Mouse (Mus musculus) kidney, postnatal 14 days (tissue): ENCODE results near the gene Kcnab1.
"Not testable (repeated sequence)": the region's sequence is repeated elsewhere in the genome, so short reads cannot be mapped to it uniquely, and the experiment has no call there.

Experiments used
- DNase-seq: peaks from one replicate; pipeline ENCODE4 v3.0.0; 2022; ENCODE audit warnings: mixed read lengths

The Kcnab1 gene

GRCm38 (mm10) chr3:65372552-65372951, 263.4 kb downstream of the Kcnab1 start:
- no peak for DNase-seq

DNA sequence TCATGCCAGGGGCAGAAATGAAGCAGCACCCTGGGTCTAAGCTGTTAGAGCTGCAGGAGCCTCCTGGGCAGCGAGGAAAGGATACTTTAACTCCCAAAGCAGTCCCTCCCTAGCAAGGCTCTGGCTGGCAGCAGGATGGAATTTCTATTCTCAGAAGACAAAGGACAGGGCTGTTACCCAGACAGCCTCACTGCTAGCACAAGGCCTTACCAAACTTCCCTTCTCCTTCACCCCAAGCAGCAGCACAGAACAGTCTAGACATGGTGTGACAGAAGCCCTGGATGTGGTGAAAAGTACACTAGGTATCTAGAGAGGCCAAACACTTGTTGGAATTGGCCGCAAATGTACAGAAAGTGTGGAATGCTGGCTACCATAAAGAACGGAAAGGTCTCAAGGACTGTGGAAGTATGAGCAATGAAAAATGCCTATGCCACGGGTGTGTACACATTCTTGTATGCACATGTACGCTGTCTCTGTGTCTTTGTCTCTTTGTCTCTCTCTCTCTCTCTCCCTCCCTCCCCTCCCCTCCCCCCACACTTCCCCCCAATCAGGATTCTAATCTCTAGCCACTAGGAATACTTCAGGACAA, 264.5 kb downstream of the Kcnab1 start:
- DNase-seq, result no peak

DNA sequence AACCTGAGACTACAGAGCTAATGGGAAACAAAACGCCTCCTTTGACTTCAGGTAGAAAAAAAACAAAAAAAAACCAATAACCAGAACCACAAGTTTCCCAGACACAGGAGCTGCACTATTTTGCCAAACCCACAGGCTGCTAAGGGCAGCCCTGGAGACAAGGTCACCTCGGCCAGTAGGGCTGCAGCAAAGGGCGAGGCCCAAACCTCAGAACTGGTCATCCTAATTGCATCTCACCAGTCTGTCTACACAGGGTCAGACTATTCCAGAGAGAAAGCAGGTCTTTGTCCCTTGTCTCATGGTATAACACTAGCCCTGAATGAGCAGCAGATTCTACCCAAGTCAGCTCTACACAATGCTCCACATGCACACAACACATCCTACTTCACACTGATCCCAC, 265.5 kb downstream of the Kcnab1 start:
- DNase-seq, result no peak

- DNase-seq, result no peak
These were observed 269.5 kb downstream of the Kcnab1 start for GRCm38 (mm10) chr3:65378724-65379123.

GRCm38 (mm10) chr3:65379884-65380539, 270.8 kb downstream of the Kcnab1 start:
- peak; percentile 35 for DNase-seq

- DNase-seq, result no peak
These were observed 271.9 kb downstream of the Kcnab1 start for GRCm38 (mm10) chr3:65381094-65381493.

DNA sequence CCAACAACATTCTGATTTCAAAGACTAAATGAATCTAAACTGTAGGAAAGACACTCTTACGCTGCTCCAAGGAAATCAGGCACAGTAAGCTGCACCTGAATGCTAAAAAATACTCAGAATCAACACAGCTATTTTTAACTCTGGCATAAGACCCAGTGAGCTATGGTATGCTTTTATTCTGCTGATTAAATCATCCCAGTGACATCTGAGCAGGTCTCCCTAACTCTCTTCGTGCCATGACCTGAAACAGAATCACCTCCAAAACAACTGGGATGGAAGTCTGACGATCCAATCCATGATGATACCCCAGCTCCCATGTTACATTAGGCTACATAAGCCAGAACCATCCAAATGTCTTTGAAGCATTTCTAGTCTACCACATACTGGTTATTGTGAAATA, 275.2 kb downstream of the Kcnab1 start:
- DNase-seq, result no peak

DNA sequence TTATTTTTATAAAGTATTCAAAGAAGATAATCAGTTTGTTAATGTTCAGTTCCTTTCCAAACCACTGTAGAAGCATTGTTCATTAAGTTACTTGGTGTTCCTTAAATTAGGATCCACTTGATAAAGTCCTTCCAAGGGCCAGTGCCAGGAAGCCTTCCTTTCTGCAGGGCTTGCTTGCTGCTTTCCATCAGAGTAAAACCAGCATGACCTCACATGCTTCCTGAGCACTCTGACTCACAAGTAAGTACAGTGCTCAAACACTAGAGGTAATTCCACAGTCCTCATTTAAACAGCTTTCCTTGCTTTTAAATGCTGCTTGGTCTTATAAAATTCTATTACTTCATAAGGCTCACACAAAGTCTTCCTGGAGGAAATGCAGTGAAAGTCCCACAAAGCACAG, 276.6 kb downstream of the Kcnab1 start:
- DNase-seq, result no peak

DNA sequence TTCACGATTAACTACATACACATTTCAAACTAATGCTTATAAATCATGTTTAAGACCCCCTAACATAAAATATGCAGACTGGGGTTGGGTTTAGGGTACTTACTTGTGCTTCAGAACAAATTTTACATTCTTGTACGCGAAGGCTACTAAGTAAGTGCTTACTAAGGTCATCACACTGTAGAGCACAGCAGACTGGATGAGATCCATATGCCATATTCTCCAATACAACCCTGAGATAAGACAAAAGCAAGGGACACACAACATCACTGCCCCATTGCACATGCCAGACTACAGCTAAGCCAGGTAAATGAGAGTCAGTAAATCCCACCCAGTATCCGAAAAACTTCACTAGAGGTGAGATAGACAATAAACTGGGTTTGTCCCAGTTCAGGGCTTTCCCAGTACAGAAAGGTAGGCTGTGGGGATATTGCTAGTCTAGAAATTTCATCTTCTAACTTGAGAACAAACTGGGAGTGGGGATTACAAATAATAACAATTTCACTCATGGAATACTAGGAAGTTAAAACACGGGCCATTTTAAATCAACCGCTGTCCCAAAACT, 282.1 kb downstream of the Kcnab1 start:
- no peak for DNase-seq

GRCm38 (mm10) chr3:65391784-65392420, 282.7 kb downstream of the Kcnab1 start:
- DNase-seq, result peak; percentile 27

- peak; percentile 98 for DNase-seq
These were observed 283.2 kb downstream of the Kcnab1 start, which contains the start of gene Ssr3 for GRCm38 (mm10) chr3:65392421-65392817. Ssr3 (minus strand) TSS chr3:65392623.

DNA sequence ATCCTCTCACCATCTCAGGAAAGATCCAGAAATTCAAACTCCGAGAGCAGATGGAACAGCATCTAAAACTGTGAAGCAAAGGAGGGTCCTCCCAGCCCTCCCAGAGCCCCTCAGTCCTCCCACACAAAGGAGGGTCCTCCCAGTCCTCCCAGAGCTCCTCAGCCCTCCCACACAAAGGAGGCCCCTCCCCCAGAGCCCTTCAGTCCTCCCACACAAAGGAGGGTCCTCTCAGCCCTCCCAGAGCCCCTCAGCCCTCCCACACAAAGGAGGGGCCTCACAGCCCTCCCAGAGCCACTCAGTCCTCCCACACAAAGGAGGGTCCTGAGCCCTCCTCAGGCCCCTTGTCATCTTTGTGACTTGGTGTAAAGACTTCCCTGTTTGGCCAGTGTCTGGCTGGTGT, 285.9 kb downstream of the Kcnab1 start:
- not testable (repeated sequence) for DNase-seq

DNA sequence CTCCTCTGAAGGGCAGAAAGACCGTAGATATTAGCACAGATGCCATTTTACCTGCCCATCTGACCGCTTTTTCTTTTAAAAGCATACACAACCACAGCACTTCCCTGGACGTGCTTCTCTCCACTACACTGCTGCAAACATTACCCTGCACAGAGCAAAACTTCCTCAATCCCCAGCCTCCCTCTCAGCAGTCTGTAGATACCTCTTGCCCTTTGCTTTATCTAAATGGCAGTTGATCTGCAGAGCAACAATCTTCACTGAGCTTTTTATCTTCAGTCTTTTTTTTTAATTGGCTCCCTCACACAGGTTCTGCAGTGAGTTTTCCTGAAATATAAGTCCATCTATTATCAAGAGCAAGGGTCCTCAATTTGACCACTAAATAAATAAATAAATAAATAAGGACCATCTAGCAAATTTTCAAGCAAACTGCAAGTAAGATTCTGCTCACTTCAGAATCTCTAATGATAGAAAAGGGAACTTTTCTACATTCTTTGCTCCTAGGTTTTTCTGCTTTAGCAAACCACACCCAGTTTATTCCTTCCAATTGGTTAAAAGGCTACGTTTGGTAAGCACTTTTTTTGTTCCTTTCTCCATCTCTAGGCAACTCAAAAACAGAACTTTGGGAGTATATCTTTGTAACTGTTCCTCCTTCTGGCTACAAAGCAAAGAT, 287.8 kb downstream of the Kcnab1 start:
- DNase-seq, result no peak

DNA sequence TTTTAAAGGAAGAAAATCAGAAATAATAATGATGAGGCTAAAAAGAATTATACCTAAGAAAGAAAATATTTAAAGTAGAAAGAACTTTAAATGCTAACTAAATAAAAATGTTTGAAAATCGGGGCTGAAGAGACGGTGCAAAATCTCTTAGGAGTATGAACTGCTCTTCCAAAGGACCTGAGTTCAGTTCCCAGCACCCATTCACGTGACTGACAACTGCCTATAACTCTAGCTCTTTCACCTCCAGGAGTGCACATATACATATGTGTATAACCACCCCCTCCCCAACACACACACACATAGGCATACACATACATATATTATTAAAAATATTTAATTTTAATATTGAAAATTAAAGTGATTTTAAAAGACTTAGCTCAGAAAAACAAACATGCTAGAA, 288.4 kb downstream of the Kcnab1 start:
- DNase-seq, result no peak

DNA sequence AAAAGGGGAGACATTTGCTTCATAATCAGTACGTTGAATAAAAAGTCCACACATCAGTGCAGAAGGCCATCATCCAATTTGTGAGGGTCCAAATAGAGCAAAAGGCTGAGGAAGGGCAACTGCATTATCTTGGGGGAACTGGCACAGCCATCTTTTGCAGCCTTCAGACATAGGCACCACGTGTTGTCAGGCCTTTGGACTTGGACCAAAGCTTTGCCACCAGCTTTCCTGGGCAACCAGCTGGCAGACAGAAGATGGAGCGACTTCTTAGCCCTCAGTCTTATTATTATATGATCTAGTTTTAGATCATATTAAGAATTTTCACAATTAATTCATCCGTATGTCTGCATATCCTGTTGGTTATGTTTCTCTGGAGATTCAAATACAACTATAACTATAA, 296.6 kb downstream of the Kcnab1 start:
- no peak for DNase-seq

- DNase-seq, result no peak
These were observed 298.7 kb downstream of the Kcnab1 start for GRCm38 (mm10) chr3:65407891-65408290.

GRCm38 (mm10) chr3:65416571-65416970, 307.4 kb downstream of the Kcnab1 start:
- DNase-seq, result no peak

GRCm38 (mm10) chr3:65417913-65418594, 308.9 kb downstream of the Kcnab1 start:
- DNase-seq, result no peak

GRCm38 (mm10) chr3:65419706-65420105, 310.5 kb downstream of the Kcnab1 start:
- DNase-seq, result peak; percentile 40
